Mouse (Mus musculus) Patski (cell line): ENCODE measurements at regions not wholly inside any gene's neighbourhood (a gene's known extent, or its start where the extent isn't known, plus 50 kb on each side); places are given as distances from the start of the nearest gene placed in this dataset.
A peak's percentile ranks its signal among the peaks of the same experiment; 100 is the strongest.

Source experiments
- ATAC-seq: fragments of 100-300 bp; one replicate; pipeline ENCODE4 v1.8.0; 2021
- CTCF ChIA-PET: fragments of 350-600 bp; sonication (Branson Sonifier 250); formaldehyde crosslinking; loops from one replicate; lab custom pipeline; 2022; ENCODE audit warnings: inconsistent platforms; lab: Charles Lee
- POLR2A ChIA-PET: fragments of 350-600 bp; sonication (Branson Sonifier 250); formaldehyde crosslinking; loops from one replicate; lab custom pipeline; 2022; ENCODE audit warnings: antibody characterized with exemption, inconsistent platforms; lab: Charles Lee
- DNase-seq: peaks from one replicate; pipeline ENCODE4 v3.0.0-alpha.2; 2011; ENCODE audit warnings: low read depth, low spot score
- H3K27me3 ChIP-seq: fragments of 371-371 bp; one replicate; pipeline ENCODE4 v1.5.1; 2021
- CTCF ChIP-seq: fragments of 100-300 bp; IDR thresholded peaks from one replicate; pipeline ENCODE4 v1.5.1; 2021
- in situ Hi-C: fragments of 300-500 bp; cut with MboI; formaldehyde crosslinking; loops from 3 replicates; pipeline ENCODE4 v1.11.1; 2018; ENCODE audit warnings: low pct_unique_long_range_greater_than_20kb, mixed read lengths

GRCm38 (mm10) chr1:6059090-6059489 is 1251.4 kb downstream of the Gm37988 start:
- ATAC-seq (no peak), DNase-seq (no peak)
- peaks cover 6% of the 10 kb centered on the region for H3K27me3 ChIP-seq
- no peak for TF ChIP-seq CTCF
- CTCF ChIA-PET = no interaction called here
- in situ Hi-C loops = no loop called here
- POLR2A ChIA-PET = no interaction called here

- in situ Hi-C loops = no loop called here
- no peaks in the 10 kb centered on the region for H3K27me3 ChIP-seq
- ATAC-seq (no peak), DNase-seq (no peak)
- no peak for TF ChIP-seq CTCF
- CTCF ChIA-PET = no interaction called here
- POLR2A ChIA-PET = no interaction called here
Observed at GRCm38 (mm10) chr1:6076543-6076942, 1268.9 kb downstream of the Gm37988 start.

GRCm38 (mm10) chr1:6081876-6082275 is 1274.2 kb downstream of the Gm37988 start:
- TF ChIP-seq CTCF = no peak
- ChIA-PET POLR2A (no interaction called here), CTCF (no interaction called here)
- in situ Hi-C loops = no loop called here
- DNase-seq (no peak), ATAC-seq (no peak)
- H3K27me3 ChIP-seq = peaks cover 3% of the 10 kb centered on the region

- DNase-seq (no peak), ATAC-seq (no peak)
- in situ Hi-C loops = no loop called here
- H3K27me3 ChIP-seq = peaks cover 36% of the 10 kb centered on the region
- no peak for TF ChIP-seq CTCF
- POLR2A ChIA-PET = no interaction called here
- CTCF ChIA-PET = no interaction called here
Observed at GRCm38 (mm10) chr1:6094162-6094934, 1286.7 kb downstream of the Gm37988 start.

- DNase-seq = no peak
- ChIA-PET CTCF (interaction anchor here (0.6 kb wide), 1 partner anchor 480 kb away, joined by 3 read pairs; no protein-coding TSS in a partner anchor), POLR2A (no interaction called here)
- TF ChIP-seq CTCF = no peak
- H3K27me3 ChIP-seq = peaks cover 21% of the 10 kb centered on the region
- in situ Hi-C loops = no loop called here
- no peak for ATAC-seq
Observed at GRCm38 (mm10) chr1:6117557-6117956, 1309.9 kb downstream of the Gm37988 start.

GRCm38 (mm10) chr1:6135066-6135465 is 1327.4 kb downstream of the Gm37988 start:
- no peak for ATAC-seq
- DNase-seq = no peak
- peak; percentile 75 for TF ChIP-seq CTCF
- POLR2A ChIA-PET = no interaction called here
- peaks cover 16% of the 10 kb centered on the region for H3K27me3 ChIP-seq
- in situ Hi-C loops = loop anchor here (10.0 kb wide), 1 partner anchor 210 kb away; no protein-coding TSS in a partner anchor
- CTCF ChIA-PET = interaction anchor here (0.6 to 1.2 kb wide), 3 partner anchors 17 to 39 kb away, joined by 3 to 6 read pairs (median 4); no protein-coding TSS in a partner anchor

- TF ChIP-seq CTCF = no peak
- CTCF ChIA-PET = no interaction called here
- DNase-seq = no peak
Observed at GRCm38 (mm10) chr1:6140245-6140644, 1332.6 kb downstream of the Gm37988 start.

GRCm38 (mm10) chr1:6142816-6143215 is 1335.1 kb downstream of the Gm37988 start:
- peaks cover 6% of the 10 kb centered on the region for H3K27me3 ChIP-seq
- no peak for ATAC-seq
- in situ Hi-C loops = no loop called here
- ChIA-PET CTCF (interaction anchor here (2.4 kb wide), 1 partner anchor 10 kb away, joined by 10 read pairs; no protein-coding TSS in a partner anchor), POLR2A (no interaction called here)
- TF ChIP-seq CTCF = no peak
- DNase-seq = no peak

More at GRCm38 (mm10) chr1:6140245-6140644, 1332.6 kb downstream of the Gm37988 start:
- no peak for ATAC-seq
- POLR2A ChIA-PET = no interaction called here
- in situ Hi-C loops = no loop called here
- peaks cover 19% of the 10 kb centered on the region for H3K27me3 ChIP-seq

- TF ChIP-seq CTCF = peak; percentile 50
- ATAC-seq = no peak
- ChIA-PET POLR2A (interaction anchor here (0.6 kb wide), 1 partner anchor 13 kb away, joined by 3 read pairs; no protein-coding TSS in a partner anchor), CTCF (interaction anchor here (2.4 kb wide), 1 partner anchor 9 kb away, joined by 10 read pairs; no protein-coding TSS in a partner anchor)
- in situ Hi-C loops = no loop called here
- no peak for DNase-seq
- peaks cover 6% of the 10 kb centered on the region for H3K27me3 ChIP-seq
Observed at GRCm38 (mm10) chr1:6143891-6144290, 1336.2 kb downstream of the Gm37988 start.

GRCm38 (mm10) chr1:6152436-6152835 is 1344.7 kb downstream of the Gm37988 start:
- no peak for DNase-seq
- peak; percentile 60 for TF ChIP-seq CTCF
- CTCF ChIA-PET = interaction anchor here (1.2 to 1.7 kb wide), 3 partner anchors 9 to 64 kb away, joined by 3 to 10 read pairs (median 6); no protein-coding TSS in a partner anchor

More at GRCm38 (mm10) chr1:6152436-6152835, 1344.7 kb downstream of the Gm37988 start:
- POLR2A ChIA-PET = no interaction called here
- peaks cover 7% of the 10 kb centered on the region for H3K27me3 ChIP-seq
- ATAC-seq = peak; percentile 76
- in situ Hi-C loops = no loop called here
